Mouse (Mus musculus) small intestine, adult 10 weeks (tissue): Measurements from ENCODE around the gene Prrg3. TPM values are rescaled to one million over a fixed set of nuclear protein-coding genes. Genes with fewer than 3 reads are reported as not detected.

Experiments used
- polyA plus RNA-seq: library from polyadenylated mRNA; stranded (reverse); fragments of 350-450 nt; fragmentation: Illumina TruSeq; extraction: RNeasy Lipid Tissue Mini Kit (QIAGEN cat#74804); gene quantifications from one replicate; pipeline ENCODE4 v1.2.3, GENCODE M21; 2014; ENCODE audit warnings: low replicate concordance

Gene Prrg3
- 0.52 TPM for polyA plus RNA-seq

DNA sequence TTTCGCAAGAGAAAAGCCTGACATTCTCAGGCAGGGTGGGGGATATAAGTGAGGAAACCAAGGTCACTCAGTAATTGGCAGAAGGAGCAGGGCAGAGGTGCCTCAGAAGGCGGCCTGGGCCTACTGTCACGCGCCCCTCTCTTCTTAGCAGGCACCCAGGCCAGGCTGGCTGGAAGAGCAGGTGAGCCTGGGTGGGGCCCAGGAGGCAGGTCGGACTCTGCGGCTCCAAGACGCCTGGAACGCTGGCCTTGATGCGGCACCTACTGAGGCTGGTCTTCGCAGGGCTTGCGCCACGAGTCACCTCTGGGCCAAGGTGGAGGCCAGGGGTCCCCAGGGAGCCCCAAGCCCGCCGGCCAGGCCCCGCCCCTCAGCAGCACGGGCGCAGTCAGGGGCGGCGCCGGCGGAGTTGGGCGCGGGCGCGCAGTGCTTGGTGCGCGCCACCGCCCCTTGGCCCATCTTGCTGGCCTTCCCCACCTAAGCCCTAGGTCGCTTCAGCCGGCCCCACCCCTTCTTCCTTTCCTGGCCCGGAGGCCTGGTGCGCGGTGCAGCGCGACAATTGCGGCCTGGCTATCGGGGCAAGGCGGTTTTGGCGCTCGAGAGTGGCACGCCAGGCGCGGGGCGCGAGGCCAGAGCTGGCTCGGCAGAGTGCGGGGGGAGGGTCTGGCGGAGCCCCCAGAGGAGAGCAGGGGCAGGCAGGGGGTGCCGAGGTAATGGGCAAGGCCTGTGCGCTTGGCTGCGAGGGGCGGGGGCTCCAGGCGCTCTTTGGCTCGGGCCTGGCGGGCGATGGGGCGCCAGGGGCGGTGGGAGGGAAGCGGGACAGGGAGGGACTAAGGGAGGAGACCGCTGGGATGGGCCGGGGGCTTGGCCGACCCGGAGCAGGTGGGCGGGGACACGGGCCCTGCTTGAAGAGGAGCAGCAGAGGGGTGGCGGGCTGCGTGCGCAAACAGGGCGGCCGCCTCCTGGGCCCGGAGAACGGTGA, at the start of gene Prrg3:
Gene Prrg3, plus strand, starts transcription at position 552 of the 979 bp plus-strand sequence.

GRCm38 (mm10) chrX:71972686-71973085, 10.3 kb downstream of the Prrg3 start, which contains the start of gene Fate1:
TSS of gene Fate1 (plus strand) at chrX:71972986.

GRCm38 (mm10) chrX:71991549-71991948, 29.1 kb downstream of the Prrg3 start, which contains the start of gene Cnga2:
TSS of gene Cnga2 (plus strand) at chrX:71991849.

Other genes starting within 250 kb of the Prrg3 start
- 54.4 TPM for gene Vma21, start 146.7 kb upstream of the Prrg3 start, polyA plus RNA-seq
- not detected for gene Gm1141, start 41.6 kb upstream of the Prrg3 start, polyA plus RNA-seq
- not detected for gene Fate1, start 10.4 kb downstream of the Prrg3 start, polyA plus RNA-seq
- gene Cnga2, start 29.2 kb downstream of the Prrg3 start, polyA plus RNA-seq = not detected